Mouse (Mus musculus) ovary, postnatal 36 days (tissue): Measurements from ENCODE around the gene Rs1.
"Not testable (repeated sequence)": the region's sequence is repeated elsewhere in the genome, so short reads cannot be mapped to it uniquely, and the experiment has no call there.

Experiments
- DNase-seq: peaks from one replicate; pipeline ENCODE4 v3.0.0; 2022; ENCODE audit warnings: low spot score, mixed read lengths

Gene Rs1

DNA sequence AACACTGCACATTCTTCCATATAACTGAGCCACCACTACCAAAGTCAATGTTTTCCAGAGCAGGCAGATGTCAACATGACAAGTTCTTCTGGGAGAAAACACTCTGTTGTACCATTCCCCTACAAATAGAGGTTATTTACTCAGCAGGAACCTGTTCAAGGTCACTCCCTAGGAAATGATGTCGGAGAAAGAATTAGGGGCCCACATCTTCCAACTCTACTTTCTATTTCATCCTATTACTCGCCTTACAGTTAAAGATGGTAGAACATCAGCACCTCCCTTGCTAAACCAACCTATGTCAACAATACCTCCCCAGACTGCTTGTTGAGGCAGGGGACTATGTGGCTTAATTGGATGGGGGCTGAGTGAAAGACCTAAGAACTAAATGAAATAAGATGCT is at the start of gene Rs1:
TSS of gene Rs1 (plus strand) at position 301 of the 400 bp plus-strand sequence.
- no peak for DNase-seq

DNA sequence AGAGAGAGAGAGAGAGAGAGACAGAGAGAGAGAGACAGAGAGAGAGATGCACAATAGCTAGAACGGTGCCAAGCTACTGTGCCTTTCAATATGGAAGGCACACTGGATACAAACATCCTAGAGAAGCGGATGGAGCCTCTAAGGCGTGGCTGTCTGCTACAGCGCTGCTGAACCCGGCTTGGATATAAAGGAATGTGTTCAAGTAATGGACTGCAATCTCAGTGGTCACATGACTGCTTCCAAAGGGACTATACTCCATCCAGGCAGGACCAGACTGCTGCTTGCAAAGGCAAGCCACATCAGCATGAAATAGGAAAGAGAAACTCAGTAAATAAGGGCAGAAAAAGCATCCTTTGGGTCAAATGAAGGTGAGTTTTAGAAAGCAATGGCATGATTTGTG is 32.2 kb upstream of the Rs1 start, which contains the start of gene Ppef1:
TSS of gene Ppef1 (minus strand) at position 116 of the 400 bp plus-strand sequence.
- DNase-seq, result no peak

DNA sequence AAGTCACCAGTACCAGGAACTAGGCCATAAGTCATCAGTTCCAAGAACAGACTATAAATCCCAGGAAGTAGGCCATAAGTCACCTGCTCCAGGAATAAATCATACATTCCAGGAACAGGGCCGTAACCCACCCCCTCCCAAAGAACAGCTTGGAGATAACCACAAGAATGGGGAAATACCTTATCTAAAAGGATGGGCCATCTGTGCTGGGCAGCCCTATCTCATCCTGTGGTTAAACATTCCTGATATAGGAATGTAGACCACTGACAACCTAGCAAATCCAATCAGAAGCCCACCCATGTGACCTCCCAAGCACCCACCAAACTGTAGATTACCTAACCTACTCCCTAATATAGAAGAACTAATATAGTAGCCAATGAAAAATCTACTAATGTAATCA is 22.4 kb upstream of the Rs1 start:
- no peak for DNase-seq

DNA sequence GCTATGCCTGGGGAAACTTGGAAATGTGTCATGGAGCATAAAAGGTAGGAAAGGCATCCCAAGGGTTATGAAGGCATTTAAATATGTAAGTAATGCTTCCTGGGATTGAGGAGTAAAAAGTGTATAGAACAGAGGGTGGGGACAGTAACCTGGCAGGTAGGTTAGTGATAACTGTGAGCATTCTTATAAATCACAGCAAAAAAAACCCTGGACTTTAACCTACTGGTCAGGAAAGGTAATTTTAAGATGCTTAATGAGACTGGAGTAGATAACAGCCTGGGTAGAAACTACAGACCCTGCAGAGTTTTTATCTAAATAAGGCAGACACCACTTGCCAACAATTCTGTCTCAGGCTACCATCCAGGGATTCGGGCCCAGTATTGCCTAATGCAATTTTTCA is 19.2 kb upstream of the Rs1 start:
- DNase-seq, result no peak

DNA sequence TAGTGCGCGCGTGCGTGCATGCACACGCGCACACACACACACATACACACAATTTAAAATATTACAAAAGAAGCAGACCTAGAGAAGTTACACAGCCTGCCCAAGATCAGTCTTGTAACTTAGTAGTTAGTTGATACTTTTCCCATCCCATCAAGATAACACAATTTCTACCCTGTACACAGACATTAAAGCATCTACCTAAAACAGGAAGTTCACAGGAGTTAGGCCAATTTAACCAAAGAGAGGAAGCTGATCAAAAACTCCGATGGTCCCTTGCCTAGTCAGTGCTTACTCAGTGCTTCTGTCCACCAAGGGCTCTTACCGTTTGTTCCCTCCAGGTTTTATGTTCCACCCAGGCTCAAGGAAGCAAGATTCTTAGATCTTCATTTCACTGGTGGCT is 17.0 kb upstream of the Rs1 start:
- DNase-seq, result no peak

DNA sequence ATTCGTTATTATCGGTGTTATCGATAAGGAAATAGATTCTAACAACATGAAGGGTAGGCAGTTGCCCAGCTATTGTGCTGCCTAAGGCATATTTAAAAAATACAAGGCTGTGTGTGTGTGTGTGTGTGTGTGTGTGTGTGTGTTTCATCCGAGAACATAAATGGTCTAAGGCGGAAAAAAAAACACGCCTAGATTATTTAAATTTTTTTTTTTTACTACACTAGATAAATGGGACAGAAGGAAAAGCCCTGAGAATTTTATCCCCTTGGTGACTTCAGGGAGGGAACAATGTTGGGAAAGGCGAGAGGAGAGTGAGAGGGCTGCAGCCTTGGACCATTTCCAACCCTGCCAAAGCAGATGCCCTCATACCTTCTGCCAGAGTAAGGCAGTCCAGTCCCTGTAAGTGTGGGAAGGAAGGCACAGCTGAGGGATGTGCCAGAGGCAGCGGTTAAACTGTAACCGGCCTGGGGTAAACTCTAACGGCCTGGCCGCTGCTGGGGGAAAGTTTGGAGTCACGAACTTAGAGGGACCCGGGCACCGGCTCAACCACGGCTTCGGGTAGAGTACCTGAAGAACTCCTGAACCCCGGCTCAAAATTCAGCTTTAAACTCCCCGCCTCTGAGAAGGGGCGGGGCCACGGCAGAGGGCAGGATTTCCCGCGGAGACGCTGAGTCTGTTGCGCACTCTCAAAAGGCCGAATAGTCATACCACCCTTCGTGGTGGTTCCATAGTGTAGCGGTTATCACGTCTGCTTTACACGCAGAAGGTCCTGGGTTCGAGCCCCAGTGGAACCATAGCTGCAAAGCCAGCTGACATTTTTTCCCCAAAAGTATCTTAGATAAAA is 2.2 kb upstream of the Rs1 start:
- peak; percentile 89 for DNase-seq

DNA sequence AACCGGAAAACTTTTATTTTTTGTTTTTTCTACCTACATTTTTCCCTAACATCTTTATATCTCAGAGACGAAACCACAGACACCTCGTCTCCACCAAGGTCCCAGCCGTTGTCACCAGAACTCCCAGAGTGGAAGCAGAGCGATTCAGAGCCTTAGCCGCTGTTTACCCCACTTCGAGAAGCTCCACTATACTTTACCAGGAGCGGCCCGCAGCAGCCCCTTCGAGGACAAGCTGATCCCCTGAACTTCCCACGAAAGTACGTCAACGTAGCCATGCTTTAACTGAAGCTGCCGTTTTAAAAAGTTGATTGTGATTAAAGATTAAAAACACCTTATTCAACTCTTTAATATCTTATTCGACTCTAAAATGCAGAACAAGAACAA is 1.6 kb upstream of the Rs1 start:
- DNase-seq, result no peak

DNA sequence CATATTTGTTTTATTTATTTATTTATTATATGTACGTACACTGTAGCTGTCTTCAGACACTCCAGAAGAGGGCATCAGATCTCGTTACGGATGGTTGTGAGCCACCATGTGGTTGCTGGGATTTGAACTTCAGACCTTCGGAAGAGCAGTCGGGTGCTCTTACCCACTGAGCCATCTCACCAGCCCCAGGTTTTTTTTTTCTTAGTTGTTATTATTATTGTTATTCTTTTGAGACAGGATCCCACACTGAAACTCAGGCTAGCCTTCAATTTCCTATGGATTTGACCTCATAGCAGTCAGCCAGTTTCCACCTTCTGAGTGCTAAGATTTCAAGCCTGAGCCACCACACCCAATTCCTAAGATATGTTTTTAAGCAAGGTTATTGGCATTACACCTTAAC is 1.8 kb downstream of the Rs1 start:
- not testable (repeated sequence) for DNase-seq

DNA sequence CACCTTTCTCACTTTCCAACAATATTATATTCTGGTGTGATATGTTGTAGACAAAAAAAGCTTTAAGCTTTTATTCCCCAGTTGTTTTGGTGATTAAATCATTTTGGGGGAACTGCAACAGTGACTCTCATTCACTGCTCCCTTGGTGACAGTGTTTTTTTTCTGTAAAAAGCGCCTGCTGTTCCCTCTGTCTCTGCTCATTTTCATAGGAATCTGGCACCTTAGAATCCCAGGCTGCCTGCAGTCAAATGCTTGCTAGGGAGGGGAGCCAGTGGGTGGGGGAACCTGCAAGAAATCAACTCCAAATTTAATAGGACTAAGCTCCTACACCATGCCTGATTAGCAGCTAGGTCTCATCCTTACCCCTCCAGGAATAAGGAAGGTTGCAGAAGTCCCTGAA is 5.2 kb downstream of the Rs1 start:
- DNase-seq, result no peak

DNA sequence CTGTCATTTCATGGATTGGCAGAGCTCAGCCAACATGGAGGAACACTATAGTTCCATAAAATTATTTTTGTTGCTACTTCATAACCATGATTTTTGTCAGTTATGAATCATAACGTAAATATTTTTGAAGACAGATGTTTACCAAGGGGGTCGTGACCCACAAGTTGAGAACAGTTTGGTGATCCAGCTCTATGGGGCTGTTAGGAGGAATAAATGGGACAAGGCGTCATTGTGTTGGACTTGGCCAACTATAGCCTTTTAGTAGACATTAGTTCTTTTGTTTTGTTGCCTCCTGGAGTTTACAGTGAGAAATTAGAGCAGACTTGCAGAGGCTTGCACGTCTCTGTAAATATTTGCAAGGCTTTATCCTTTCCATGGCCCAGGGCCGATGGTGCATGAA is 14.5 kb downstream of the Rs1 start:
- DNase-seq, result no peak

DNA sequence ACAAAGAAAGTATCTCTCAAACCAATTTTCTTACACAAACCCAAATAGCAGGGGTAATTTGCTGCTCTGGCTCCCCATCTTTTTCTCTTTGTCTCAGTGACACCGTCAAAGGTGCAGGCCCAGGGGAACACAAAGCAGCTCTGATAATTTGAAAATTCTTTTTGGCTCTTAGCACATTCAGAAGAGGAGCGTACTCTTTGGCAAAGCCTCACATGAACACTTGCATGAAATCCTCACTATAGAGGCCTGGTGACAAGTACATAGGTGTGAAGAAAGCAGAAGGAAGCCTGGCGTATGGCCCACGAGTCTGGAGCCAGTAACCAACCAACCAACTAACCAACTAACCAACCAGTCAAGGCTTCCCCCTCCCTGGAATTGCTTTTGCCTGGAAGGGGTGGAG is 27.1 kb downstream of the Rs1 start:
- DNase-seq, result no peak

DNA sequence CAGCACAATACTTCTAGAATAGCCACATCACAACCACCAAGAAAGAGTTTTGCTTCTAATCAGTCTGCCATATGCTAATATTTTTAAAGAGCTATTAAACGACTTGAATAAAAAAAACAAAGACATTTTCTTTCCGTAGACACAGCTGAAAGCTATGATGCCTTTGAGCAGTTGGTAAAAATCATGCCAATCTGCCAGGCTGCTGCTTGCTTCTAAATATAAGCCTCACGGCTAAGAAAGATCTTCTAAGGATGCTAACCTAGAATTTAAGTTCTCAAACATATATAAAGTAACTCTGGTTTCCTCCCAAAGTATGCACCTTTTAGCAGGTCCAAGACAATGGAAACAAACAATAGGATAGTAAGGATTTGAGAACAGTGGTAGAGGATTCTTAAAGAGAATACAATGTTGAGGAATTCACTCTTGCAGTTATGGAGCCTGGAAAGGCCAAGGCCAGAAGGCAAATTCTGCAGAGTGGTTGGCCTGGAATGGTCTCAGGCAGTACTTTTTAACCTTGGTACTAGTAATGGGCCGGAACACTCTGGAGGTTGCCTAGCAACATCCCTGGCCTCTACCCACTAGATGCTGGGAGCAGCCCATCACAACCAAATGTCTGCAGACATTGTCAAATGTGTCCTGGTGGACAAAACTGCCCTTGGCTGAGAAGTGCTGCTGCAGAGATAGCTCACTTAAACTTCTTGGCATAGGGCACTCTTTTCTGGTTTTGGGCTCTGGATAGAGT is 36.8 kb downstream of the Rs1 start:
- no peak for DNase-seq

DNA sequence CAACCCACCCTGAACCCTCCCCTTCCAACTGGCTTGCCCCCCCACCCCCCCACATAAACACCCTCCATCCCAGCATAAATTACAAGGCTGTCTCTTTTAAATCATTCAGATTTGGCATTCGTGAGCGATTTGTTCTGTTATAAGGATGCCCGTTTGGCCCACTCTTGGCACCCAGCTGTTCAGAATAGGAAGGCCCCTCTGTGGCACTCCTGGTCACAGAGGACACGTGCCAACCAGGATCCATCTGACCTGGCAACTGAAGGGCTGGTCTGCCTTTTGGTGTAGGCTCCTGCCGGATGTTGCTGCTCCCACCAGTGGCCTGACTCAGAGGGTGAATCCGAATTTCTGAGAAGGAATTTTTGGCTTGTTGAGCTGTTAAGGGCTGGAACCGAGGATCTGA is 40.4 kb downstream of the Rs1 start:
- DNase-seq, result no peak
